Mouse (Mus musculus): ENCODE measurements around the gene Rbfox3. TPM values are rescaled to one million over a fixed set of nuclear protein-coding genes. Genes with fewer than 3 reads are reported as not detected.

Gene Rbfox3
- polyA plus RNA-seq, 1 experiment: 163 TPM

GRCm38 (mm10) chr11:118459051-118459450 is 452.3 kb downstream of the Rbfox3 start:
- 70% methylated on average over 8 of the region's 8 CpGs for WGBS
- H3K27ac ChIP-seq (ENCODE audit: insufficient read depth, low read length): no peak overlapping the region
- H3K27me3 ChIP-seq (ENCODE audit: control insufficient read depth, insufficient read depth, low read length): no peaks in the 10 kb centered on the region
- no peak overlapping the region for H3K4me3 ChIP-seq (replicated peaks; ENCODE audit: insufficient read depth, low read depth, low read length)
- DNase-seq: no peak
- no peak for TF ChIP-seq CTCF (IDR thresholded peaks at IDR 0.05; ENCODE audit: borderline replicate concordance, insufficient read depth, low read depth, low read length)
- no peak for TF ChIP-seq POLR2A (IDR thresholded peaks at IDR 0.05; ENCODE audit: borderline replicate concordance, insufficient read depth, low read length)
- H3K4me1 ChIP-seq (ENCODE audit: control insufficient read depth, insufficient read depth, low read length): peaks cover 2% of the 10 kb centered on the region; the same call in 1 of the 2 replicates

- DNase-seq: no peak
- WGBS: 88% methylated on average over 11 of the region's 11 CpGs
- Histone ChIP-seq H3K27me3 (ENCODE audit: control insufficient read depth, insufficient read depth, low read length) (no peaks in the 10 kb centered on the region), H3K4me3 (replicated peaks; ENCODE audit: insufficient read depth, low read depth, low read length) (no peak overlapping the region), H3K4me1 (ENCODE audit: control insufficient read depth, insufficient read depth, low read length) (peaks cover 2% of the 10 kb centered on the region; the same call in 1 of the 2 replicates), H3K27ac (ENCODE audit: insufficient read depth, low read length) (no peak overlapping the region)
- no peak for TF ChIP-seq CTCF (IDR thresholded peaks at IDR 0.05; ENCODE audit: borderline replicate concordance, insufficient read depth, low read depth, low read length)
Measured at GRCm38 (mm10) chr11:118456937-118457336, 454.5 kb downstream of the Rbfox3 start.

- H3K4me1 ChIP-seq (ENCODE audit: control insufficient read depth, insufficient read depth, low read length): peaks cover 2% of the 10 kb centered on the region; the same call in 1 of the 2 replicates
- DNase-seq: no peak
- WGBS: 84% methylated on average over 6 of the region's 6 CpGs
- no peak overlapping the region for H3K27ac ChIP-seq (ENCODE audit: insufficient read depth, low read length)
- no peak overlapping the region for H3K4me3 ChIP-seq (replicated peaks; ENCODE audit: insufficient read depth, low read depth, low read length)
- TF ChIP-seq CTCF (IDR thresholded peaks at IDR 0.05; ENCODE audit: borderline replicate concordance, insufficient read depth, low read depth, low read length): no peak
- TF ChIP-seq POLR2A (IDR thresholded peaks at IDR 0.05; ENCODE audit: borderline replicate concordance, insufficient read depth, low read length): no peak
- no peaks in the 10 kb centered on the region for H3K27me3 ChIP-seq (ENCODE audit: control insufficient read depth, insufficient read depth, low read length)
Measured at GRCm38 (mm10) chr11:118455788-118456187, 455.6 kb downstream of the Rbfox3 start.

GRCm38 (mm10) chr11:118453886-118454671 is 457.3 kb downstream of the Rbfox3 start:
- Histone ChIP-seq H3K27ac (ENCODE audit: insufficient read depth, low read length) (no peak overlapping the region), H3K27me3 (ENCODE audit: control insufficient read depth, insufficient read depth, low read length) (no peaks in the 10 kb centered on the region), H3K4me1 (ENCODE audit: control insufficient read depth, insufficient read depth, low read length) (peaks cover 2% of the 10 kb centered on the region; the same call in 1 of the 2 replicates), H3K4me3 (replicated peaks; ENCODE audit: insufficient read depth, low read depth, low read length) (no peak overlapping the region)
- 78% methylated on average over 11 of the region's 11 CpGs for WGBS
- TF ChIP-seq CTCF (IDR thresholded peaks at IDR 0.05; ENCODE audit: borderline replicate concordance, insufficient read depth, low read depth, low read length) (no peak), POLR2A (IDR thresholded peaks at IDR 0.05; ENCODE audit: borderline replicate concordance, insufficient read depth, low read length) (no peak)
- no peak for DNase-seq

GRCm38 (mm10) chr11:118452955-118453354 is 458.4 kb downstream of the Rbfox3 start:
- H3K27me3 ChIP-seq (ENCODE audit: control insufficient read depth, insufficient read depth, low read length): no peaks in the 10 kb centered on the region
- TF ChIP-seq CTCF (IDR thresholded peaks at IDR 0.05; ENCODE audit: borderline replicate concordance, insufficient read depth, low read depth, low read length) (no peak), POLR2A (IDR thresholded peaks at IDR 0.05; ENCODE audit: borderline replicate concordance, insufficient read depth, low read length) (no peak)
- H3K4me1 ChIP-seq (ENCODE audit: control insufficient read depth, insufficient read depth, low read length): peaks cover 7% of the 10 kb centered on the region
- H3K27ac ChIP-seq (ENCODE audit: insufficient read depth, low read length): no peak overlapping the region
- 76% methylated on average over 2 of the region's 2 CpGs for WGBS
- DNase-seq: no peak
- H3K4me3 ChIP-seq (replicated peaks; ENCODE audit: insufficient read depth, low read depth, low read length): no peak overlapping the region

GRCm38 (mm10) chr11:118451211-118451610 is 460.2 kb downstream of the Rbfox3 start:
- no peak for TF ChIP-seq CTCF (IDR thresholded peaks at IDR 0.05; ENCODE audit: borderline replicate concordance, insufficient read depth, low read depth, low read length)
- Histone ChIP-seq H3K4me3 (replicated peaks; ENCODE audit: insufficient read depth, low read depth, low read length) (no peak overlapping the region), H3K27me3 (ENCODE audit: control insufficient read depth, insufficient read depth, low read length) (no peaks in the 10 kb centered on the region), H3K4me1 (ENCODE audit: control insufficient read depth, insufficient read depth, low read length) (peaks cover 14% of the 10 kb centered on the region), H3K27ac (ENCODE audit: insufficient read depth, low read length) (no peak overlapping the region)
- WGBS: 57% methylated on average over 6 of the region's 6 CpGs
- no peak for DNase-seq

GRCm38 (mm10) chr11:118448385-118448784 is 463.0 kb downstream of the Rbfox3 start:
- Histone ChIP-seq H3K4me1 (ENCODE audit: control insufficient read depth, insufficient read depth, low read length) (peaks cover 12% of the 10 kb centered on the region; the same call in 1 of the 2 replicates), H3K27me3 (ENCODE audit: control insufficient read depth, insufficient read depth, low read length) (no peaks in the 10 kb centered on the region), H3K4me3 (replicated peaks; ENCODE audit: insufficient read depth, low read depth, low read length) (no peak overlapping the region), H3K27ac (ENCODE audit: insufficient read depth, low read length) (no peak overlapping the region)
- 48% methylated on average over 8 of the region's 8 CpGs for WGBS
- TF ChIP-seq CTCF (IDR thresholded peaks at IDR 0.05; ENCODE audit: borderline replicate concordance, insufficient read depth, low read depth, low read length) (no peak), POLR2A (IDR thresholded peaks at IDR 0.05; ENCODE audit: borderline replicate concordance, insufficient read depth, low read length) (no peak)
- no peak for DNase-seq

GRCm38 (mm10) chr11:118447346-118447745 is 464.1 kb downstream of the Rbfox3 start:
- TF ChIP-seq CTCF (IDR thresholded peaks at IDR 0.05; ENCODE audit: borderline replicate concordance, insufficient read depth, low read depth, low read length) (no peak), POLR2A (IDR thresholded peaks at IDR 0.05; ENCODE audit: borderline replicate concordance, insufficient read depth, low read length) (no peak)
- no peak overlapping the region for H3K27ac ChIP-seq (ENCODE audit: insufficient read depth, low read length)
- no peak overlapping the region for H3K4me3 ChIP-seq (replicated peaks; ENCODE audit: insufficient read depth, low read depth, low read length)
- 30% methylated on average over 4 of the region's 4 CpGs for WGBS
- no peaks in the 10 kb centered on the region for H3K27me3 ChIP-seq (ENCODE audit: control insufficient read depth, insufficient read depth, low read length)
- peaks cover 12% of the 10 kb centered on the region; the same call in 1 of the 2 replicates for H3K4me1 ChIP-seq (ENCODE audit: control insufficient read depth, insufficient read depth, low read length)
- peak in 1 of 2 experiments; percentile 37 for DNase-seq
